Mouse (Mus musculus): ENCODE measurements around the gene Mmrn1. TPM values are rescaled to one million over a fixed set of nuclear protein-coding genes. Genes with fewer than 3 reads are reported as not detected.

Gene Mmrn1
- polyA plus RNA-seq, 1 experiment = not detected

DNA sequence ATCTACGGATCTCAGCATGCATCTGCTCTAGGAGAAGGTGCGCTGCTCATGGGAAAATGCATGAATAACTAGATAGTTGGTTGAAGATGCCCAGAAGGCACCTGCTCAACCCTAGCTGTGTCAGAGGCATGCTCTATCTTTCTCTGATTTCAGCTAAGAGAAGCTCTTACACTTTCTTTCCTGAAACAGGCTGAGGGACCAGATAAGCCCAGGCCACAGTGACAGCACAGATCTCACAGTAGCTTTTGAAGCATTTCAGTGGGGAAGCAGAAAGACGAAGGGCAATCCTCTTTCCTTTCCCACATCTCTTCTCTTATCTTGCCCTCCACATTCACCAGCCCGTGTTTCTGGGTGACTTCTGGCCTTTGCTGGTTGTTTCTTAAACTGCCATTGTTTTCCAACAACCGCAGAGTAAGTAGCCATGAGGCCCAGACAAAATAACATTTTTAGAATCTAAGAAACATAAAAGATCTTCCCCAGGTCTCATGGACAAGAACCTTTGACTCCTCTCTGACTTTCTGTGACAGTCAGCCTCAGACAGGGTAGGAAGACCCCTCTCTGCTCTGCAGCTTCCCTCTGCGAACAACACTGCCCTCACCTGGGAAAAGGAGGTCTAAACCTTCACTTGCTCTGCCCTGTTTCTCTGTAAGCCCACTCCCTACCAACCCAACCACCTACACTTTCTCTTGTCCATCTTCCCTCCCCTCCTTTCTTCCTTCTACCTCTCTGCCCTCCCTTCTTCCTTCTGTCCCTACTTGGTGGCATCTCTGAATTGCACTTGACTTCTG is 76.4 kb downstream of the Mmrn1 start:
- Histone ChIP-seq H3K4me3 (no peak overlapping the region), H3K27me3 (ENCODE audit: control insufficient read depth, insufficient read depth, insufficient read length) (no peaks in the 10 kb centered on the region), H3K4me2 (ENCODE audit: low read depth) (no peak overlapping the region), H3K36me3 (ENCODE audit: control insufficient read depth, insufficient read depth) (no peaks in the 10 kb centered on the region), H3K79me2 (ENCODE audit: control insufficient read depth, insufficient read depth) (no peaks in the 10 kb centered on the region), H3ac (ENCODE audit: control insufficient read depth, insufficient read length) (no peak overlapping the region)
- TF ChIP-seq E2F4 (IDR thresholded peaks at IDR 0.05; ENCODE audit: insufficient read depth) = no peak
- no peak for TF ChIP-seq MAX (IDR thresholded peaks at IDR 0.05; ENCODE audit: low read depth)
- TF ChIP-seq CEBPB (IDR thresholded peaks at IDR 0.05; ENCODE audit: insufficient read depth, poor library complexity, severe bottlenecking) = no peak
- no peak for TF ChIP-seq MYOD1 (IDR thresholded peaks at IDR 0.05; ENCODE audit: control insufficient read depth in 1 of 3, insufficient read length in 2 of 3, low read depth in 2 of 3)
- TF ChIP-seq REST (IDR thresholded peaks at IDR 0.05; ENCODE audit: insufficient read depth, insufficient read length) = no peak
- no peak for TF ChIP-seq POLR2A (IDR thresholded peaks at IDR 0.05; ENCODE audit: insufficient read length, low read depth)

GRCm38 (mm10) chr6:61003916-61004765 is 79.4 kb downstream of the Mmrn1 start:
- Histone ChIP-seq H3K4me2 (ENCODE audit: low read depth) (no peak overlapping the region), H3K4me3 (no peak overlapping the region), H3ac (ENCODE audit: control insufficient read depth, insufficient read length) (no peak overlapping the region), H3K27me3 (ENCODE audit: control insufficient read depth, insufficient read depth, insufficient read length) (no peaks in the 10 kb centered on the region), H3K79me2 (ENCODE audit: control insufficient read depth, insufficient read depth) (no peaks in the 10 kb centered on the region), H3K36me3 (ENCODE audit: control insufficient read depth, insufficient read depth) (no peaks in the 10 kb centered on the region)
- TF ChIP-seq CEBPB (IDR thresholded peaks at IDR 0.05; ENCODE audit: insufficient read depth, poor library complexity, severe bottlenecking) = no peak
- no peak for TF ChIP-seq MYOD1 (IDR thresholded peaks at IDR 0.05; ENCODE audit: control insufficient read depth in 1 of 3, insufficient read length in 2 of 3, low read depth in 2 of 3)
- no peak for TF ChIP-seq REST (IDR thresholded peaks at IDR 0.05; ENCODE audit: insufficient read depth, insufficient read length)
- no peak for TF ChIP-seq TCF12 (IDR thresholded peaks at IDR 0.05; ENCODE audit: insufficient read depth, poor library complexity, severe bottlenecking)
- no peak for TF ChIP-seq USF1 (IDR thresholded peaks at IDR 0.05; ENCODE audit: low read depth)
- no peak for TF ChIP-seq TCF3 (IDR thresholded peaks at IDR 0.05; ENCODE audit: insufficient read length, low read depth)
- TF ChIP-seq POLR2AphosphoS2 (IDR thresholded peaks at IDR 0.05; ENCODE audit: insufficient read length, low read depth) = no peak
- TF ChIP-seq POLR2A (IDR thresholded peaks at IDR 0.05; ENCODE audit: insufficient read length, low read depth) = no peak
- no peak for TF ChIP-seq SRF (IDR thresholded peaks at IDR 0.05; ENCODE audit: control insufficient read depth, insufficient read length, low read depth)
- TF ChIP-seq MYOG (IDR thresholded peaks at IDR 0.05; ENCODE audit: control insufficient read depth in 1 of 3, insufficient read depth in 1 of 3, insufficient read length in 2 of 3, low read depth in 2 of 3) = no peak
- no peak for TF ChIP-seq E2F4 (IDR thresholded peaks at IDR 0.05; ENCODE audit: insufficient read depth)
- TF ChIP-seq MAX (IDR thresholded peaks at IDR 0.05; ENCODE audit: low read depth) = no peak

DNA sequence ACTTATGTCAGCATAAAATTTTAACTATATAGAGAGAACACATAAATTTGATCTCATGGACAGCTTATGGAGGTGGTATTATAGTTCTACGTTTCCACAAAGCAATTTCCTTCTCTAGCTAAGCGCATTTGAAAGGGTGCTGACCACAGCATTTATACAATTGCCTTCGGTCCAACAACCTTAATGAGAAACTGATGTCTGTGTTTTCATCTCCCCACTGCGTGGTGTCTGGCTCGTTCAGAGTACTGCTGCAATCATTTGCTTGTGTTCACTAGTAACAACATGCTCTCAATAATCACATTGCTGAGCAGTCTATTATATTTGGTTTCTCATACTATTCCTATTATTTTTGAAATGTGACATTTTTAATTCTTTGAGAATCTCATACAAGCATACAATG is 89.0 kb downstream of the Mmrn1 start:
- Histone ChIP-seq H3K27me3 (ENCODE audit: control insufficient read depth, insufficient read depth, insufficient read length) (no peaks in the 10 kb centered on the region), H3ac (ENCODE audit: control insufficient read depth, insufficient read length) (no peak overlapping the region), H3K79me2 (ENCODE audit: control insufficient read depth, insufficient read depth) (no peaks in the 10 kb centered on the region), H3K36me3 (ENCODE audit: control insufficient read depth, insufficient read depth) (no peaks in the 10 kb centered on the region), H3K4me2 (ENCODE audit: low read depth) (no peak overlapping the region), H3K4me3 (no peak overlapping the region)
- TF ChIP-seq CEBPB (IDR thresholded peaks at IDR 0.05; ENCODE audit: insufficient read depth, poor library complexity, severe bottlenecking) (no peak), SRF (IDR thresholded peaks at IDR 0.05; ENCODE audit: control insufficient read depth, insufficient read length, low read depth) (no peak), TCF12 (IDR thresholded peaks at IDR 0.05; ENCODE audit: insufficient read depth, poor library complexity, severe bottlenecking) (no peak), REST (IDR thresholded peaks at IDR 0.05; ENCODE audit: insufficient read depth, insufficient read length) (no peak), MYOD1 (IDR thresholded peaks at IDR 0.05; ENCODE audit: control insufficient read depth in 1 of 3, insufficient read length in 2 of 3, low read depth in 2 of 3) (no peak), E2F4 (IDR thresholded peaks at IDR 0.05; ENCODE audit: insufficient read depth) (no peak)

GRCm38 (mm10) chr6:61019689-61020088 is 94.9 kb downstream of the Mmrn1 start:
- H3ac ChIP-seq (ENCODE audit: control insufficient read depth, insufficient read length) = no peak overlapping the region
- no peak overlapping the region for H3K4me3 ChIP-seq
- no peaks in the 10 kb centered on the region for H3K27me3 ChIP-seq (ENCODE audit: control insufficient read depth, insufficient read depth, insufficient read length)
- no peak for TF ChIP-seq MYOD1 (IDR thresholded peaks at IDR 0.05; ENCODE audit: control insufficient read depth in 1 of 3, insufficient read length in 2 of 3, low read depth in 2 of 3)
- TF ChIP-seq MYOG (IDR thresholded peaks at IDR 0.05; ENCODE audit: control insufficient read depth in 1 of 3, insufficient read depth in 1 of 3, insufficient read length in 2 of 3, low read depth in 2 of 3) = no peak
- TF ChIP-seq SRF (IDR thresholded peaks at IDR 0.05; ENCODE audit: control insufficient read depth, insufficient read length, low read depth) = no peak
- no peak for TF ChIP-seq TCF3 (IDR thresholded peaks at IDR 0.05; ENCODE audit: insufficient read length, low read depth)
- H3K4me2 ChIP-seq (ENCODE audit: low read depth) = no peak overlapping the region
- H3K36me3 ChIP-seq (ENCODE audit: control insufficient read depth, insufficient read depth) = no peaks in the 10 kb centered on the region
- no peaks in the 10 kb centered on the region for H3K79me2 ChIP-seq (ENCODE audit: control insufficient read depth, insufficient read depth)

DNA sequence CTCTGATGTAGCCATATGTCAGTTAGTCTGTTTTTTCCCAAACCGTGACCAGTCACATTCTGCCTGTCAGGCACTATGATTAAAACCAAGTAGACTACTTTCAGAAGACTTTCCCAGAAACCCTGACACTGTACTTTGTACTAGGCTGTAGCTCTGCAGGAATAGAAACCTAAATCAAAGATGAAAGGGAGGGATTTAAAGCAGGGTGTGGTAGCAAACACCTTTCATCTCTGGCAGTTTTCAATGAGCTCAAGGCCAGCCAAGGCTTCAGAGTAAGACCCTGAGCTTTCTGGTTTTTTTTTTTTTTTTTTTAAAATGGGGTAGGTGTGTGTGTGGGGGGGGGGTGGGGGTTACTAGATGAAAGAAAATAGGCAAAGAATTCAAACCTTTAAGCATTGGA is 96.2 kb downstream of the Mmrn1 start:
- no peak overlapping the region for H3K4me3 ChIP-seq
- no peak overlapping the region for H3K4me2 ChIP-seq (ENCODE audit: low read depth)
- TF ChIP-seq CEBPB (IDR thresholded peaks at IDR 0.05; ENCODE audit: insufficient read depth, poor library complexity, severe bottlenecking) (no peak), SRF (IDR thresholded peaks at IDR 0.05; ENCODE audit: control insufficient read depth, insufficient read length, low read depth) (no peak), REST (IDR thresholded peaks at IDR 0.05; ENCODE audit: insufficient read depth, insufficient read length) (no peak), USF1 (IDR thresholded peaks at IDR 0.05; ENCODE audit: low read depth) (no peak)
- H3K27me3 ChIP-seq (ENCODE audit: control insufficient read depth, insufficient read depth, insufficient read length) = no peaks in the 10 kb centered on the region
- H3K36me3 ChIP-seq (ENCODE audit: control insufficient read depth, insufficient read depth) = no peaks in the 10 kb centered on the region
- H3K79me2 ChIP-seq (ENCODE audit: control insufficient read depth, insufficient read depth) = no peaks in the 10 kb centered on the region
- H3ac ChIP-seq (ENCODE audit: control insufficient read depth, insufficient read length) = no peak overlapping the region

All from myocyte (in vitro differentiated cells).